Mouse (Mus musculus): ENCODE data around the gene Nicn1.

Gene Nicn1

GRCm38 (mm10) chr9:108337848-108338550 lies 47.8 kb downstream of the Nicn1 start:
- in situ Hi-C loops (cut with MboI, MseI) = loop anchor here (10.0 to 25.0 kb wide), 2 partner anchors 724 to 1967 kb away; partner anchors contain the start of genes Atrip, Elp6 and Trex1

DNA sequence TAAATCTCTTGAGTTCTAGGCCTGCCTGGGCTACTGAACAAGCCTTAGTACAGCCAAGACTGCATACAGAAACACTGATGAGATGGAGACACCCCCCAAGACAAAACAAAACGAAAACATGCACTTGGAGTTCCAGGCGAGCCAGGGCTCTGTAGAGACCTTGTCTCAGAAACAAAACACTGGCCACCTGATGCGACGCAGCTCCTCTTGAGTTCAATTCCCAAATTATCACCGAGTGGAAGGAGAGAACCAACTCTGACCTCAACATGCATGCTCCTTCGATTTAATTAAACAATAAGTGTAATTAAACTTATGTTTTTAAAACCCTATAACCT lies 48.3 kb downstream of the Nicn1 start:
- in situ Hi-C loops (cut with MboI, MseI) = loop anchor here (10.0 to 25.0 kb wide), 2 partner anchors 724 to 1966 kb away; partner anchors contain the start of genes Atrip, Elp6 and Trex1

- in situ Hi-C loops (cut with MboI, MseI) = loop anchor here (10.0 to 25.0 kb wide), 2 partner anchors 723 to 1966 kb away; partner anchors contain the start of genes Atrip, Elp6 and Trex1
These were observed 48.9 kb downstream of the Nicn1 start, which contains the start of gene Gpx1 for GRCm38 (mm10) chr9:108338886-108339781. Gene Gpx1 (plus strand): TSS chr9:108338903.

DNA sequence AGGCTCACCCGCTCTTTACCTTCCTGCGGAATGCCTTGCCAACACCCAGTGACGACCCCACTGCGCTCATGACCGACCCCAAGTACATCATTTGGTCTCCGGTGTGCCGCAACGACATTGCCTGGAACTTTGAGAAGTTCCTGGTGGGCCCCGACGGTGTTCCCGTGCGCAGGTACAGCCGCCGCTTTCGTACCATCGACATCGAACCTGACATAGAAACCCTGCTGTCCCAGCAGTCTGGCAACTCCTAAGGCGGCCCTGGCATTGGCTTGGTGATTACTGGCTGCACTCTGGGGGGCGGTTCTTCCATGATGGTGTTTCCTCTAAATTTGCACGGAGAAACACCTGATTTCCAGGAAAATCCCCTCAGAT lies 49.6 kb downstream of the Nicn1 start:
- in situ Hi-C loops (cut with MboI, MseI) = loop anchor here (10.0 to 25.0 kb wide), 2 partner anchors 722 to 1965 kb away; partner anchors contain the start of genes Atrip, Elp6 and Trex1

- in situ Hi-C loops (cut with MboI, MseI) = loop anchor here (25.0 kb wide), 1 partner anchor 722 kb away; the partner anchor contains the start of genes Atrip and Trex1
These were observed 50.3 kb downstream of the Nicn1 start for GRCm38 (mm10) chr9:108340258-108341138.

GRCm38 (mm10) chr9:108341139-108341475 lies 50.9 kb downstream of the Nicn1 start:
- in situ Hi-C loops (cut with MboI, MseI) = loop anchor here (25.0 kb wide), 1 partner anchor 721 kb away; the partner anchor contains the start of genes Atrip and Trex1

GRCm38 (mm10) chr9:108341801-108342200 lies 51.6 kb downstream of the Nicn1 start:
- in situ Hi-C loops (cut with MboI, MseI) = loop anchor here (25.0 kb wide), 1 partner anchor 720 kb away; the partner anchor contains the start of genes Atrip and Trex1

- in situ Hi-C loops (cut with MboI, MseI) = loop anchor here (25.0 kb wide), 1 partner anchor 720 kb away; the partner anchor contains the start of genes Atrip and Trex1
These were observed 52.1 kb downstream of the Nicn1 start for GRCm38 (mm10) chr9:108342301-108342831.

GRCm38 (mm10) chr9:108343331-108343730 lies 53.1 kb downstream of the Nicn1 start:
- in situ Hi-C loops (cut with MboI, MseI) = loop anchor here (25.0 kb wide), 1 partner anchor 719 kb away; the partner anchor contains the start of genes Atrip and Trex1

DNA sequence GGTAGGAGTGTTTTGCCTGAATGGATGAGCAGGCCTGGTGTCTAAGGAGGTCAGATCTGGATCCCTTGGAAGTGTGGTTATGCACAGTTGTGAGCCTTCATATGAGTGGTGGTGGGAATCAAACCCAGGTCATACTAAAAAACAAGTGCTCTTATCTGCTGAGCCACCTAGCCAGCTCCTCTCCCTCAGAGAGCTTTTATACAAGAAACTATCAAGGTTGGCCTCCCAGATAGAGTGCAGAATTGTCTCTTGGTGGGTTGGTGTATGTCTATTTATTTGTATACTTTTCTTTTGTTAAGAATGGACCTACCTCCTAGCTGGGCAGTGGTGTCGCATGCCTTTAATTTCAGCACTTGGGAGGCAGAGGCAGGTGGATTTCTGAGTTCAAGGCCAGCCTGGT lies 53.6 kb downstream of the Nicn1 start:
- in situ Hi-C loops (cut with MboI, MseI) = loop anchor here (25.0 kb wide), 1 partner anchor 718 kb away; the partner anchor contains the start of genes Atrip and Trex1

GRCm38 (mm10) chr9:108344471-108344870 lies 54.2 kb downstream of the Nicn1 start:
- in situ Hi-C loops (cut with MboI, MseI) = loop anchor here (25.0 kb wide), 1 partner anchor 718 kb away; the partner anchor contains the start of genes Atrip and Trex1
